Mouse (Mus musculus) c-Kit-positive CD71-negative TER-119-negative erythroid progenitor cells, embryonic 14.5 days (primary cell): ENCODE data around the gene Ing4.
A peak's percentile ranks its signal among the peaks of the same experiment; 100 is the strongest.
"Not testable (repeated sequence)": the region's sequence is repeated elsewhere in the genome, so short reads cannot be mapped to it uniquely, and the experiment has no call there.

Source experiments
- DNase-seq: peaks from one replicate; pipeline ENCODE4 v3.0.0-alpha.2; 2013; ENCODE audit warnings: low read depth

Gene Ing4

GRCm38 (mm10) chr6:125039533-125040153 is at the start of gene Ing4:
TSS of gene Ing4 (plus strand) at chr6:125039760.
- peak; percentile 93 for DNase-seq

DNA sequence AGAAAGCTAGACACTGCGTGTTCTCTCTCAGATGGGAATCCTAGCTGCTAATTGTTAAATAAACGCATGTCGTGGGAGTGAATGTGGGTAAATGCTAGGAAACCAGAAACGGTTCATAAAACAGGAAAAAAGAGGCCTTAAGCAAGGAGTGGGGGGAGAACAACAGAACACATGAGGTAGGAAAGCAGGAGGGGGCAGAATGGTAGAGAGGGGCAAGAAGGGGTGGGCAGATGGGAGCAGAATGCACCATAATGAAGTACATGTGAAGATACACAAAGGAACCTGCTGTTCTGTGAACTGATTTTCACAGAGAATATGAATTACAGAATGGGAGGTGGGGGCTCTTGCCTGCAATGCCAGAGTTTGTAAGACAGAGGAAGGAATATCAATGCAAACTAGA is 47.3 kb upstream of the Ing4 start:
- DNase-seq, result no peak

- DNase-seq, result no peak
These were observed 46.2 kb upstream of the Ing4 start for GRCm38 (mm10) chr6:124993365-124993764.

- no peak for DNase-seq
These were observed 45.7 kb upstream of the Ing4 start for GRCm38 (mm10) chr6:124993876-124994275.

- DNase-seq, result no peak
These were observed 44.3 kb upstream of the Ing4 start for GRCm38 (mm10) chr6:124995246-124995645.

- no peak for DNase-seq
These were observed 43.6 kb upstream of the Ing4 start for GRCm38 (mm10) chr6:124995831-124996403.

DNA sequence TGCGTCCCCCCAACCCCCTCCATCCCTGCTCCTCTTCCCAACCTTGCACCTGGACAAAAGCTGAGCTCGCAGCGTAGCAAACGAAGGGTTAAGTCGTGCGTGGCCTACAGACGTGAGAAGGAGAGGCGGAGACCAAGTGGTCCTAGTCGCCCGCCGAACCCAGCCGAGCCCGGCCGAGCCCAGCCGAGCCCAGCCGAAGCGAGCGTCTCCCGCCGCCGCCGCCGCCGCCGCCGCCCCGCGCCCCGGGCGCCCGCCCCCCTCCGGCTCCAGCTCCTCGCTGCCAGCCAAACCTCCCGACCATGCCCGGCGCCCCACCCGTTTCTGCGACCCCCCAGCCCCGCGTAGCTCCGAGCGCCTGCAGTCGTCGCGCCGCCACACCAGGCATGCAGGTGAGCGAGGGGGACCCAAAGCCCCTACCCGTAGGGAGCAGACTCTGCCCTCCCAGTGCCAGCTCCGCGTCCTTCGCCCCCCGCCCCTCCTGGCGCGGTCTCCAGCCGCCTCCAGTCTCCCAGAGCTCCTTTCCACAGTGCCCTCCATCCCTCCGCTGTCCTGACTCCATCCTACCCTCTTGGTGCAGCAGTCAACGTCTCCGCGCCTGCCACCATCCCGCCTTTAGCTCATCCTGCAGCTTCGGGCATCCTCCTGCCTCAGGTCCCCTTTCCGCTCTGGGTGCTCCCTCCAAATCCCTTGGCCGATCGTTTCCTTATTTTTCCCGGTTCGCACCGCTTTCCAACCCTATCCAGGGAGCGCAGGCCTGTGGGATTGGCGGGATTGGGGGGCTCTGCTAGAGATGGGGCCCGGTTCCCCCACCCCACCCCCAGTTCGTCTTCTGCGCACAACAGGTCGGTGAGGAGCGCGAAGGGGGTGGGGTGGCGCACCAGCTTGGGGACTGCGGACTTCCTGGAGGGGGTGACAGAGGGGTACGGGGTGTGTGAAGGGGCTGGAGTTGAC is 42.7 kb upstream of the Ing4 start, which contains the start of gene Pianp:
Pianp (plus strand) TSS at position 144 of the 951 bp plus-strand sequence.
- no peak for DNase-seq

DNA sequence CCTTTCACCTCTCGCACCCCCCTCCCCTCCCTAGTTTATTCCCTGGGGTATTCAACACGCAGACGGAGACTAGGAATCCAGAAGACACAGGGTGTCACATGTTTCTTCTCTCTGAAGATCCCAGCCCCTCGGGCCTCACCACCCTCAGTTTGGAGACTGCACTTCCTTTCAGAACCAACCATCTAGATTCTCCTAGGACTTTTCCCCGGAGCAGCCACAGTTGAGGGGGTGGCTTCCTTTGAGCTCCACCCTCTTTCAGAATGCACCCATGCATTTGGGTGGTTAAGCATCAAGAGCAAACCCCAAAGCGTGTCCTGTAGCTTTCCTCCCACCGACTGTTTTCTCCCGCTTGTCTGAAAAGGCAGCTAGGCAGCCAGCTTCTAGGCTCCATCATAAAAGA is 41.5 kb upstream of the Ing4 start:
- DNase-seq, result no peak

DNA sequence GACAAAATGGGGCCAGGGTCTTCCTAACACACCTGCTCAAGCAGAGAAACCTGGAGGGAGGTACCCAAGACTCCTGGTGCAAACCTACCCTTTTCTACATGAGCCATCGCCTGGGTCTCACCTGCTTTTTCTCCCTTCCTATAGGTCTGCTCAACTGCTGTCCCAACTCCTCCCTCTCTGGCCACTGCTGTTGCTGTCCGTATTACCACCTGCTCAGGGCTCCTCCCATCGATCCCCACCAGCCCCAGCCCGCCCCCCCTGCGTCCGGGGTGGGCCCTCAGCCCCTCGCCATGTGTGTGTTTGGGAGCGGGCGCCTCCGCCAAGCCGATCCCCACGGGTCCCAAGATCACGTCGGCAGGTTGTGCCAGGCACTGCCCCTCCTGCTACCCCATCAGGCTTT is 40.5 kb upstream of the Ing4 start:
- no peak for DNase-seq

DNA sequence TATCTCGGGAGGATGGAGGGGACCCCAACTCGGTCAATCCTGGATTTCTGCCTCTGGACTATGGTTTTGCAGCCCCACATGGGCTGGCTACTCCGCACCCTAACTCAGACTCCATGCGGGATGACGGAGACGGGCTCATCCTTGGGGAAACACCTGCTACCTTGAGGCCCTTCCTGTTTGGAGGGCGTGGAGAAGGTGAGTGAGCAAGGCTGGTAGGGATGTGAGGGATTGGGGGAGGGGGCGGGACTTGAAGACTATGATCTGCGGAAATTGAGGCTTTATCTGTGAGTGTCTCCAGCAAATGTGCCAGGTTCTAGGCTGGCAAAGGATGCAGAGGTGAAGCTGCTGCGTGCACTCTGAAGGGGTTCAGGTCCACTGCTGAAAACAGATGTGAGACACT is 40.0 kb upstream of the Ing4 start:
- DNase-seq, result no peak

DNA sequence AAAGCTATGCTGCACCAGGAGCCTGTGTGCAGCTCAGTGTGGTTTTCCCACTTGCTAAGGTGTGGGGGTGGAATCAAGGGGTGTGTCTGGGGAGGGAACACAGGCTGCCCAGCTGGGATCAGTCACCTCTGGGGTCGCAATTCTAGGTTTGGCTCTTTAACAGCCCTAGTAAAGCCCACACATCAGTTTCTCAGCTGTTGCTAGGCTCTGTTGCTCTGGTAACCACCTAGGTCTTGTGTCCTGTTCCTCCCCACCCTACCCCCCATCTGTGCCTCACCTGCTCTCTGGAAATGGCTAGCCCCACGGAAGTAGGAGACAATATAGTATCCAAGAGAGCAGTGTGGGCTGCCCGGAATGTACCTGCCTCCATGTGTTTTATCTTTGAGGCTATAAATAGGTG is 35.9 kb upstream of the Ing4 start:
- DNase-seq, result no peak

- no peak for DNase-seq
These were observed 34.5 kb upstream of the Ing4 start for GRCm38 (mm10) chr6:125005086-125005485.

- no peak for DNase-seq
These were observed 31.5 kb upstream of the Ing4 start for GRCm38 (mm10) chr6:125008060-125008459.

- DNase-seq, result peak; percentile 95
These were observed 30.9 kb upstream of the Ing4 start for GRCm38 (mm10) chr6:125008586-125009128.

GRCm38 (mm10) chr6:125009129-125009180 is 30.6 kb upstream of the Ing4 start, which contains the start of gene Zfp384:
TSS of gene Zfp384 (plus strand) at chr6:125009145.
- no peak for DNase-seq

GRCm38 (mm10) chr6:125009181-125010073 is 30.1 kb upstream of the Ing4 start:
- DNase-seq, result peak; percentile 63

- DNase-seq, result no peak
These were observed 21.9 kb upstream of the Ing4 start for GRCm38 (mm10) chr6:125017682-125018081.

- DNase-seq, result not testable (repeated sequence)
These were observed 9.0 kb upstream of the Ing4 start for GRCm38 (mm10) chr6:125030532-125030931.

GRCm38 (mm10) chr6:125031604-125032003 is 8.0 kb upstream of the Ing4 start:
- DNase-seq, result no peak

DNA sequence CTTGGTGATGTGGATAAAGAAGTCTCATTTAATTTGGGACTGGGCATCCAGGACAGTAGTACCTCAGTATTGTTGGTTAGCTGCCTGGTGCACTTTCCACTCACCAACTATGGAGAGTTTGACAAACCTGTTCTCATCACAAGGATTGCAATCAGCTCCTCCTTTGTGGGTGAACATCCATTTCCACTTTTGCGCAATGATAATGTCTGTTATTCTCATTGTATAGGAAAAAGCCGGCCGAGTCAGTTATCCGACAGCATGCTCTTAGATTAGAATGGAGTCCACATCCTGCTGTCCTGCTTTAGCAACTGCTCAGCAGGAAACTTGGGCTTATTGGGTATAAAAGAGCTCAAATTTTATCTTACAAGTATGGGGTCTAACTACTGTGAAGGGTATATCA is 894 bp upstream of the Ing4 start:
- no peak for DNase-seq

DNA sequence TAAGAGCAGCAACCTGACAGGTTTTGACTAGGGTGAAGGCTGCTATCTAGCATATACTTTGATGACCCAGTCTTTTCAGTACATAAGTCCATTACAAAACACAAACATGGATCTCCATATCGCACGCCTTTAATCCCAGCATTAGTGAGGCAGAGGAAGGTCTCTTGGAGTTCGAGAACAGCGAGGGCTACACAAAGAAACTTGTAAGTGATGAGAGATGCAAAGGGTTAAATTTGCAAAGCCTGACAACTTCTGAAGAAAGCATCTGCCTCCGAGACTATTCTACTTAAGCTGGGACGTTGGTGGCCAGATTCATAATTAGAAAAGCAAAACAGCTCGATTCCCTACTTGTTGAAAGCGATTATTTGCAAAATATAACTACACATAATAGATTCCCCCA is 429 bp upstream of the Ing4 start:
- DNase-seq, result no peak

GRCm38 (mm10) chr6:125040221-125040620 is 661 bp downstream of the Ing4 start:
- no peak for DNase-seq
